Mouse (Mus musculus): ENCODE data around the gene Pdha1.

Pdha1 gene

DNA sequence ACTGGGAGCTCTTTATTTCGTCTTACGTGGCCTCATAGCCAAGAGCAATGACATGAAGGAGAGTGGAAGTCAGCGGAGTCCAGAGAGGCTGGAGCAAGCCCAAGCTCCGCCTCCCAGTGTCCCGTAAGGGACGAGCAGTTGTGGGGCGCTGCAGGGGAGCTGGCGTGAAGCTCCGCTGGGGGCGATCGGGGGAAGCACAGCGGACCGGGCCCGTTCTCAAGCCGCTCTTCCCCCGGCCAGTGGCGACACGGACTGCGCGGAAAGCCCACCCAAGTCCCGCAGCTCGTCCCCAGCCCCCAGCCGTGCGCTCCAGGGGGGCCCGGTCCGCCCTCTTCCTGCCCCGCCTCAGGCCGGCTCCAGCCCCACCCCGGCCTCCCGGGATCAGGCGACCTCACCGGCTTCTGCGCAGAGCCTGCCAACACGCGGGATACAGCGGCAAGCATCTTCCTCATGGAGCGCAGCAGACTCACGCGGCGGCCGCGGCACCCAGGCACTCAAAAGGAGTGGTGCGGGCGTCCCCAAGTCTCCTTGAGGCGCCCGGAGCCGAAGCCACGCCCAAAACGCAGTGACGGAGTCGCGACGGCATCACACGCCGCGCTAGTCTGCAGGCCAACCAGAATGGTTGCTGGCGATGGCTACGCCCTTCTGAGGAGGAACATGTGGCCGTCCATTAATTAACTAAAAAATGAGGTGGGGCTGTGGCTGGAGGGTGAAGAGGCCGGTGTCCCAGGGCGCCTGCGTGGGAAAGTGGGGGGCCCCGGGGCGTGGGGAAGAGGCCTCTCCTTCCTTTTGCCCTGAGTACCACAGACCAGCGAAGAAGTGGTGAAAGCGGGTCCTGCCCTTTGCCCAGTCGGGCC, at the start of gene Pdha1:
Gene Pdha1, minus strand, starts transcription at position 553 of the 857 bp plus-strand sequence.
- ATAC-seq (ENCODE audit: insufficient number of reproducible peaks, low FRiP score, low TSS enrichment), result peak; percentile 97

DNA sequence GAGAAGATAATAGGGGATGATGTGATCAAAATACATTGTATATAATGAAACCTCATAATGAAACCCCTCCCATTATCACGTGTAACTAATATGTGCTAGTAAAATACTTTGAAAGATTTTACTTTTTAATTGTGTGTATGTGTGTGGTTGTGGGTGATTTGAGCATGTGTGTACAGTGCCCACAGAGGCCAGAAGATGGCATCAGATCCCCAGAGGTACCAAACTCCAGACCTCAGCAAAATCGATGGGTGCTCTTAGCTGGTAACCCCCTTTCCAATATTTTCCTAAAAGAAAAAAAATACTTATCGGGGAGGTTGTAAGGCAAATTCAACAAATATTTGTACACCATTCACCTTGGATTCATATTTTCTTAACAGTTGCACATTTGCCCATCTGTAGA, 40.8 kb upstream of the Pdha1 start:
- no peak for ATAC-seq (ENCODE audit: insufficient number of reproducible peaks, low FRiP score, low TSS enrichment)

DNA sequence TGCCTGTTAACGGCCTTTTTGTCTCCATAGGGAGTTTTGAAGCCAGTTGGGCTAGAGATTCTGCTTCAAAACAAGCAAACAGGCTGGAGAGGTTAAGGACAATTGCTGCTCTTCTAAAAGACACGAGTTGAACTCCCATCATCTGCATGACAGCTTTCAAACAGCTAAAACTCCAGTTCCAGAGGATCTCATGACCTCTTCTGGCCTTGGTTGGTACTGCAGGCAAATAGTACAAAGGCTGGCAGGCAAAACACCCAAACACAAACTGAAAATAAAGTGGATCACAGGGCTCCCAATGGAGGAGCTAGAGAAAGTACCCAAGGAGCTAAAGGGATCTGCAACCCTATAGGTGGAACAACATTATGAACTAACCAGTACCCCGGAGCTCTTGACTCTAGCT, 31.9 kb upstream of the Pdha1 start:
- ATAC-seq (ENCODE audit: insufficient number of reproducible peaks, low FRiP score, low TSS enrichment), result no peak; the same call in 1 of the 2 replicates

DNA sequence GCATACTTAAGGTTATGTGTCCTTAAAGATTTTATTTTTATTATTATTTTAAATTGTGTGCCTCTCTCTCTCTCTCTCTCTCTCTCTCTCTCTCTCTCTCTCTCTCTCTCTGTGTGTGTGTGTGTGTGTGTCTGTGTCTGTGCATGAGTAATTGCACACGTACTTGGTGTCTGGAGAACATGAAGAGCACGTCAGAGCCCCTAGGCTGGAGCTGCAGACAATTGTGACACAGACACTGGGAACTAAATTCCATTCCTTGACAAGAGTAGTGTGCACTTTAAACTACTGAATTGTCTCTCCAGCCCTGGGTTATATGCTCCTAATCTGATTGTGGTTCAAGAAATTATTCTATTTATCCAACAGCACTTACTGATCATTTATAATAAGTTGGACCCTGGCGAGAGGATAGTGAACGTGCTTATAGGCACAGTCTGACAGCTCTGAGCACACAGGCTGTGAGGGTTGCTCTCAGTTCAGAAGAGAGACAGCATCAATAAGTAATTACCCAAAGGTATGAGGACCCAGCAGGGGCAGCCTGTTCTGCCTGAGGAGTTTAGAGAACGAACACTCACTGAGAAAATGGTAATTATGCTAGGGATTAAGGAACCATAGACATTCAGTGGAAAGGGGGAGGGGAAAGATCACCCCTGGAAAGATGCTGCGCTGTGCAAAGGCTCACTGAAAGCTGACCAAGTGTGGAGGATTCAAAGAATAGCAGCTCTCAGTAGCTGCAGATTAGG, 28.2 kb upstream of the Pdha1 start:
- ATAC-seq (ENCODE audit: insufficient number of reproducible peaks, low FRiP score, low TSS enrichment), result no peak

DNA sequence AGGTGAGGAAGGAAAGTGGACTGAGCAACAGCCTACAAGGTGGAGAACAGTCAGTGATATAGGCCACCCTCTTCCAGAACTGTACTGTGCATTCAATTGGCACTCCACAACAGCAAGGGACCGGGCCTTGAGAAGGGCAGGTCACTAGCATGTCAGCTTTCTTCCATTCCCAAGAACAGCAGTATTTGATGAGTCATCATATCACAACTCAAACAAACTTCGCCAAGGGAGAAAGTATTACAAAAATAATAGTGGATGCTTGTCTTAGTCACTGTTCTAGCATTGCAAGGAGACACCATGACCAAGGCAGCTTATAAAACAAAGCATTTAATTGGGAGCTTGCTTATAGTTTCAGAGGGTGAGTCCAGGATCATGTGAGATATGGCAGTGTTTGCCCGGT, 26.0 kb upstream of the Pdha1 start:
- ATAC-seq (ENCODE audit: insufficient number of reproducible peaks, low FRiP score, low TSS enrichment), result no peak

DNA sequence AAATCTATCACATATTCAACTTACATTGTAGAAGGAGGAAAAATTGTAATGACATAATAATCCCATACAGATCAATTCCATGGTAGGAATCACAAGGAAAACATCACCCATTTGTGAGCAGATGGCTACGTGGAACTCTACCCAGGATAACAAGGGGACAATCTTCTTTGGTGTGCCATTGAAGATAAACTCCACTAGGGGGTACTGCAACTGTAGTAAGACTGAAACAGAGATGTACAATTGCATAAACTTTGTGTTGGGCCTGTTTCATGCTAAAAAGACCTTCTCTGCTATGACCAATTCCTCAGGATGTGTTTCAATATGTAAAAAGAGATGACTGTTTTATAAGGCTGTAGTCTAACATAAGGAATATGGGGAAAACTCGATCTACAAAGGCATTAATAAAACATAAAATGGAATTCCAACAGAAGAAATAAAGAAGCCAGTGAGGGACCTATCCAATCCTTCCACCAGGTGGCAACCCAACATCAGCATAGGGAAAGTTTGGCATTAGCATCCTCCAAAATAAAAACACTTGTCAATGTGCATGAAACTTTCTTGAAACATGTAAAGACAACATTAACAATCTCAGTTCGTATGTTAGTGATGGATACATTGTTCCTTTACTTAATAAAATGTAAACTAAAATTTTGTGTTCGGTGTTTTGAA, 15.1 kb upstream of the Pdha1 start:
- no peak for ATAC-seq (ENCODE audit: insufficient number of reproducible peaks, low FRiP score, low TSS enrichment)

DNA sequence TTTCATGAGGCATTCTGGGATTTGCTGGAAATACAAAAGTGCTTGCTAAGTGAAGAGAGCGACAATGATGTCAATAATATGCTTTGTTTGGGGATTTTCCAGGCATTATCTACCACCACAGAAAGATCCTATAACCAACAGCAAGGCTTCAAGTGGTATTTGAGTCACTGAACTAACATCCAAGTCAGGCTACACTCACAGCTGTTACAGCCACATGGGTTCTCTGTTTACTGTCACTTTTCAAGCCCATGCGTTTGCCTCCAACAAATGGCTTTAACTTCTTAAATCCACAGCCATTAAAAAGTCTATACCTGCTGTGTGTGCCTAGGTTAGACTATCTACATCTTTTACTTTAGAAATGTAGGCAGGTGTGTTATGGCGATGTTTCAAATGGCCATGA, 10.6 kb upstream of the Pdha1 start:
- no peak for ATAC-seq (ENCODE audit: insufficient number of reproducible peaks, low FRiP score, low TSS enrichment)

DNA sequence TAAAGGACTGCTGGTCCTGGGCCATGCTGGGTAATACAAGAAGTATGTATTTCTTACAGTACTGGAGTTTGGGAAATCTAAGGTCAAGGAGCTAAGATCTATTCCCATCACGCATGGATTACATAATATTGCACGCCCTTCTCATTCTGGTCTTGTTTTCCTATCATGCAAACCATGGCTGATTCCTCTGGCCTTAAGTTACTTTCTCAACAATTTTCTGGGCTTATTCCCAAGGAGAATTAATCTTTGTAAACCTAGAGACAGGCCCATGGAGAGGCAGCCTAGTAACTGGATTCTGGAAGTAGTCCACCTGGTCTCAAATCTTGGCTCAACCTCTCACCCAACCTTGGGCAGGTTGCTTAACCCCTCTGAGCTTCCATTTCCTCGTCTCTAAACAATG, 9.2 kb upstream of the Pdha1 start:
- no peak for ATAC-seq (ENCODE audit: insufficient number of reproducible peaks, low FRiP score, low TSS enrichment)

DNA sequence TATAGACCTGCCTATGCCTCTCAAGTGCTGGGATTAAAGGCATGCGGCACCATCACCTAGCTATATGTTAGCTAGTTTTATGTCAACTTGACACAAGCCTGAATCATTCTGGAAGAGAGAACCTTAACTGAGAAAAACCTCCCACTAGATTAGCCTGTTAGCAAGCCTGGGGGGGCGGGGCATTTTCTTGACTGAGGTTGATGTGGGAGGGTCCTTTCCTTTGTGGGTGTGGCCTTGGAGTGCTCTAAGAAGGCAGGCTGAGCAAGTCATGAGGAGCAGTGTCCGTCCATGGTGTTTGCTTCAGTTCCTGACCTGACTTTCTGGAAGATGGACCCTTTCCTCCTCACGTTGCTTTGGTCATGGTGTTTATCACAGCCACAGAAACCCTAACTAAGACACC, 8.6 kb upstream of the Pdha1 start:
- ATAC-seq (ENCODE audit: insufficient number of reproducible peaks, low FRiP score, low TSS enrichment), result no peak

DNA sequence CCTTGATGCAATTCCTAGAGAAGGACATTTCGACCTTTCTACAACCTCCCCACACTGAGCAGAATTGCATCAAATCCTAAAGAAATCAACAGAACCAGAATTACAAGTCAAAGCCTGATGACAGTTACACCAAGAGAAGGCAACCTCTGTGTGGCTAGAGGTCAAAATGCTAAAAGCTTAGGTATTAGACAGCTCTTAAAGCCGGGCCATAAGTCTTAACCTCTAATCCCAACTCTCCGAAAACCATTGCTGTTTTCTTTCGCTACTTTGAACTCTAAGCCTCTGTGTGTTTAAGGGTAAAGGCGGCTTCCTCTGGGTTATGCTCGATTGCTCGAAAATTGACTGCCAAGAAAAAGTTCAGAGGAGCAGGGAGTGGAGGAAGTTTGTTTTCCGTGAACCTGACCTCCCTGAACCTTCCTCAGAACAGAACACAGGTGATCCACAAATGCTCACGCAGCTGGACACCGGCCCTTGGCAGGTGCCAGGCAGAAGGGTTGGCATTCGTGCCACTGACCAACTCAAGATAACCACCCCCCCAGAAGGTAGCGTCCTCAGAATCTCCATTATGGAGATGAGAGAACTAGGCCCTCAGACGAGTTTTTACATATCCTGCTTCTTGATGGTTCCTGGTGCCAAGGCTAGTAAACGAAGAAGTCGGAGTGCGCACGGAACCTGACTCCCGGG, 894 bp downstream of the Pdha1 start:
- ATAC-seq (ENCODE audit: insufficient number of reproducible peaks, low FRiP score, low TSS enrichment), result no peak

DNA sequence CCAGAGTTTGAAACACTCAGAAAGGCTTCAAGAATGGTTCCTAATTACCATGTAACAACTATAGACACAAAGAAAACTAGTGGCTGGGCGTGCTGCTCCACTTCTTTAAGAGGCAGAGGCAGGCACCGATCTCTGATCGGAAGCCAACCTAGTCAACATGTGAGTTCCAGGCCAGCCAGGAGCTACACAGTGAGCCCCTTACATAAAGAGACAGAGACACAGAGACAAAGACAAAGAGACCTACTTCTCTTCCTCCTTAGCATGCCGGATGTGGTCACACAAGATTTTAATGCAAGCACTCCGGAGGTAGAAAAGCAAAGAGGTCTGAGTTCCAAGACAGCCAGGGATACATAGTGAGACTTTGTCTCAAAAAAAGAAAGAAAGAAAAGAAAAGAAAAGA, 2.1 kb downstream of the Pdha1 start:
- ATAC-seq (ENCODE audit: insufficient number of reproducible peaks, low FRiP score, low TSS enrichment), result no peak

DNA sequence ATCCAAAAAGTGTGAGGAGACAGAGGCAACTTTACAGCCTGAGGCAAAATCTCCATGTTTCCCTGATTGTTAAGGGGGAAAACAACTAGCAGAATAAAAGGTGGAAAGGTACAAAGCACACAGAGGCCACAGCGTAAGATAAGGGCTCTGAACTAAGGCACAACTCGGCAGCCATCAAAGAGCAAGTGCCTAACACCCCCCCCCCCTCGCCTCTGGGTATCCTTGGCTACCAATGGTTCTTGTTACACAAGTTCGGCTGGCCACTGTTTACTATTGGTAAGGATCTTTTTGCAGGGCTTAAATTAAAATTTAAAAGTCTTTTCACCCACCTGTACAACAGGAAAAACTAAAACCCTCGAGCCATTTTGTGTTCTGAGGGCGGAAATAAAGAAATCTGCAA, 2.5 kb downstream of the Pdha1 start:
- no peak for ATAC-seq (ENCODE audit: insufficient number of reproducible peaks, low FRiP score, low TSS enrichment)

DNA sequence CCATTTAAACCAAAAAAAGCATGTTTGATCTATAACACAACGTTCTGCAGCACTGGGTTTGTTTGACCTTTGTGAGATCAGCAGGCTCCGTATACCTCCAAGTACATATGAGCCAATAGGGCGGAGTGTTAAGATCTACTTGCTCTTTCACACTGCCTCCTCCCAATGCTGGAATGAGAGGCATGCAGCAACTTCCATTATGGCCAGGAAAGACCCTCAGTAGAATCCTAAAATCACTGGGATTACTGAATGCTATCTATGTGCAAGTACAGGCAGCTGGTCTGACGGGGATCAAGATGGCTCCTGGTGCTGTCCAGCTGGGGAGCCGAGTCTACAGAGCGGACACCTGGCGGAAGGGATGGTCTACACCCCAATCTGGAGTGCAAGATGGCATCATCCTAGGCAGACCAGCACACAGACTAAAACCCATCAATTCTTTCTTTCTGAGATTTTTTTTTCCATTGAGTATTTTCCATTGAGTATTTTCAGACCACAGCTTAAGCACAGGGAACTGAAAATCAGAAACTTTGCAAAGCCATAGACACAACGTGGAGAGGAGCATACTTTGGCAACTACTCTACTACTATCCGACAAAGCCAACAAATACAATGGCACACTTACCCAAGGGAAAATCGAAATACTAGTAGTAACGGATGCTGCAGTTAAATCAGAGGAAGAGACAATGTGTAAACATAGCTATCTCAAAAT, 3.9 kb downstream of the Pdha1 start:
- ATAC-seq (ENCODE audit: insufficient number of reproducible peaks, low FRiP score, low TSS enrichment), result no peak

DNA sequence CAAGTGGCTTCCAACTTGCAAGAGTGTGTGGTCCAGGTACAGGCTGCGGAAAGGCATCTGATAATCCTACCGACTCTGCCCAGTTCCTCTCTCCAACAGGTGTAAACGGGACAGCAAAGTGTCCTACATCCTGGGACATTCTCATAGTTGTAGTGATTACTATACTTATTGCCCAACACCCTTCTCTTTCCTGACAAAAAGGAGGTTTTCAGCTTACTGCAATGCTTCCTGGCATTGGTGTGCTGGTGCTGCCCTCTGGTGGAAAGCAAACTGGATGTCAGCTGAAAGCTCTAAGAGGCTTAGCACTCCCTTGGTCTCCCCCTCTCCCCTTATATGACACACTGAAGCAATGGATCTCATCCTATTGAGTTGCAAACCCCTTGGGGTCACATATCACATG, 21.6 kb downstream of the Pdha1 start:
- ATAC-seq (ENCODE audit: insufficient number of reproducible peaks, low FRiP score, low TSS enrichment), result no peak

DNA sequence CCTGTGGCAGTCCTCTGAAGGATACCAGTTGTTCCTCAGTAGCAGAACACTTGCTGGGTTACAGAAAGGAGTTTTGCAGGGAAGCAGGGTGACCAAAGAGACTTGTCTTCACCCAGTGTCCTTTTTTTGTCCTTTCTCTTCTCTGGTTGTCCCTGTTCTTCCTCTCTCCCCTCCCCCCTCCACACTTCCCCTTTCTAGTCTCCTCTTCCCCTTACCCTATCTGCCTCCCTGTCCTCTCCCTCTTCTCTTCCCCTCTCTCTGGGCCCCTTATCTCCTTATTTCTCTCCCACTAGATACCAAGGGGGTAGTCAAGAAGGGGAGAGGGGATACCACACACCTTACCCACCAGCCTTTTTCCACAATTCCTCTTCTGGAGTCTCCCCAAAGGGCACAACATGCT, 22.1 kb downstream of the Pdha1 start:
- no peak for ATAC-seq (ENCODE audit: insufficient number of reproducible peaks, low FRiP score, low TSS enrichment)

DNA sequence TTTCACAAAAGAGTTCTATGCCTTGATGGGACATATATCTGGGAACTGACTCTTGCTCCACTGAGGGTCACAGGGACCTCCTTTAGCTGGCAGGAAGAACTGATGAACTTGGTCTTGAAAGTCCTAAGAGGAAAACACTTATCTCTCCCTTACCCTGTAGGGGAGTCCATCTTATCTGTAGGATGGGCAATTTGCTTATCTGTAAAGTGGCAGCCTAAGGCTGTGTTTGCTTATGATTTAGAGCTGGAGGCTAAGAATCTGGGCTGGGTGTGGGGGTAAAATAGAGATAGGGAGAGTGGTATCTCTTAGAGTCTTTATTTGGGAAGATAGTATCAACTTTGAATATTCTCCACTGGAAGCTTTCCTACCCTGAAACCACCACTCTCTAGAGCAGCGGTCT, 24.4 kb downstream of the Pdha1 start:
- no peak for ATAC-seq (ENCODE audit: insufficient number of reproducible peaks, low FRiP score, low TSS enrichment)

DNA sequence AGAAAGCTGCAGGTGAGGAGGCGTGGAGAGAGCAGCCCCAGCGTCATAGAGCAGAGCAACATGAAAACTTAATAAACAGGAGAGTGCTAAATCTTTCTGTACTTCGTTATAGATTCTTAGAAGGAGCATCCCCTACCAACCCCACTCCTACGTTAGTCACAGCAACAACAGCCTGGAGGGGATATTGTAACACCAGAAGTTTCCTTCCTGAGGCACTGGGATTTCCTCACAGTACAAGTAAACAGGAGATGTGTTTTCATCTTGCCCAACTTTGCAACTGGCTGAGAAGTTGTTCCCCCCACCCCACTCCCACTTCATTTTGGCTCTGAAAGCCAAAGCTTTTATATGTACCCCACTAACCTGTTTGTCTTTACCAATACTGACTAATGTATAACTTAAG, 30.4 kb downstream of the Pdha1 start:
- ATAC-seq (ENCODE audit: insufficient number of reproducible peaks, low FRiP score, low TSS enrichment), result no peak

DNA sequence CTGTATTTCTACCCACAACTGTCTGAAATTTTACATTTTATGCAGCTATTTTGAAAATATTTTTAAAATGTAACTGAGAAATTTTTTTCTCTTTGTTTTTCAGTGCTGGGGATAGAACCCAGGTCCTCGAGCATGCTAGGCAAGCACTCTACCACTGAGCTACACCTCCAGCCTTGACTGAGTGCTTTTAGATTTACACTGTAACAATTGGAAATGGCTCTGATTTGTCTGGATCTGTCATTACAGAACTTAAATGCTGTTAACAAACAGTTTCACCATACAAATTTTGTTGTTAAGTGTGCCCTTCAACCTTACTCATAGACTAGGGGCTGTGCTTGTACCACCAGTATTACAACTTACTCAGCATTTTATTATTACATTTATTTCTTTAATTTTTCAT, 46.2 kb downstream of the Pdha1 start:
- ATAC-seq (ENCODE audit: insufficient number of reproducible peaks, low FRiP score, low TSS enrichment), result no peak
